Mouse (Mus musculus): ENCODE measurements around the gene Grhl1. TPM values are rescaled to one million over a fixed set of nuclear protein-coding genes. Genes with fewer than 3 reads are reported as not detected.

The Grhl1 gene
- polyA plus RNA-seq, 1 experiment from 2014 or later: 12.0 TPM

- 76% methylated on average over 14 of the region's 14 CpGs for WGBS
- no peaks in the 10 kb centered on the region for H3K36me3 ChIP-seq (ENCODE audit: control insufficient read depth, insufficient read depth, low read length)
Observed at GRCm38 (mm10) chr12:24580996-24581683, 9.1 kb downstream of the Grhl1 start.

GRCm38 (mm10) chr12:24583653-24584052, 11.6 kb downstream of the Grhl1 start:
- 90% methylated on average over 3 of the region's 3 CpGs for WGBS
- ATAC-seq (ENCODE audit: low read depth): no peak
- Histone ChIP-seq H3K27ac (replicated peaks; ENCODE audit: low read depth, low read length) (no peak overlapping the region), H3K4me3 (ENCODE audit: low read depth, low read length) (no peak overlapping the region), H3K36me3 (ENCODE audit: control insufficient read depth, insufficient read depth, low read length) (no peaks in the 10 kb centered on the region), H3K4me1 (ENCODE audit: control insufficient read depth, insufficient read depth, low read length) (no peaks in the 10 kb centered on the region), H3K4me2 (ENCODE audit: low read depth, low read length) (no peak overlapping the region), H3K9me3 (ENCODE audit: control insufficient read depth, low read length) (no peaks in the 10 kb centered on the region), H3K27me3 (replicated peaks; ENCODE audit: control insufficient read depth, insufficient read depth, low read length) (no peaks in the 10 kb centered on the region), H3K9ac (ENCODE audit: low read depth, low read length) (no peak overlapping the region)
- DNase-seq (ENCODE audit: low spot score): no peak

More at GRCm38 (mm10) chr12:24580996-24581683, 9.1 kb downstream of the Grhl1 start:
- DNase-seq (ENCODE audit: low spot score) (no peak), ATAC-seq (ENCODE audit: low read depth) (peak; percentile 50; the same call in 1 of the 2 replicates)
- Histone ChIP-seq H3K4me3 (ENCODE audit: low read depth, low read length) (no peak overlapping the region), H3K4me2 (ENCODE audit: low read depth, low read length) (no peak overlapping the region), H3K27ac (replicated peaks; ENCODE audit: low read depth, low read length) (no peak overlapping the region), H3K9me3 (ENCODE audit: control insufficient read depth, low read length) (no peaks in the 10 kb centered on the region), H3K27me3 (replicated peaks; ENCODE audit: control insufficient read depth, insufficient read depth, low read length) (no peaks in the 10 kb centered on the region), H3K4me1 (ENCODE audit: control insufficient read depth, insufficient read depth, low read length) (no peaks in the 10 kb centered on the region), H3K9ac (ENCODE audit: low read depth, low read length) (no peak overlapping the region)

- Histone ChIP-seq H3K4me1 (ENCODE audit: control insufficient read depth, insufficient read depth, low read length) (no peaks in the 10 kb centered on the region), H3K27ac (replicated peaks; ENCODE audit: low read depth, low read length) (no peak overlapping the region), H3K4me3 (ENCODE audit: low read depth, low read length) (no peak overlapping the region), H3K9ac (ENCODE audit: low read depth, low read length) (no peak overlapping the region), H3K27me3 (replicated peaks; ENCODE audit: control insufficient read depth, insufficient read depth, low read length) (no peaks in the 10 kb centered on the region), H3K4me2 (ENCODE audit: low read depth, low read length) (no peak overlapping the region), H3K36me3 (ENCODE audit: control insufficient read depth, insufficient read depth, low read length) (no peaks in the 10 kb centered on the region), H3K9me3 (ENCODE audit: control insufficient read depth, low read length) (no peaks in the 10 kb centered on the region)
- 89% methylated on average over 8 of the region's 8 CpGs for WGBS
- no peak for DNase-seq (ENCODE audit: low spot score)
- ATAC-seq (ENCODE audit: low read depth): no peak
Observed at GRCm38 (mm10) chr12:24584835-24585234, 12.8 kb downstream of the Grhl1 start.

- no peak overlapping the region for H3K27ac ChIP-seq (replicated peaks; ENCODE audit: low read depth, low read length)
- H3K9ac ChIP-seq (ENCODE audit: low read depth, low read length): no peak overlapping the region
- no peaks in the 10 kb centered on the region for H3K9me3 ChIP-seq (ENCODE audit: control insufficient read depth, low read length)
- 64% methylated on average over 7 of the region's 7 CpGs for WGBS
- no peaks in the 10 kb centered on the region for H3K36me3 ChIP-seq (ENCODE audit: control insufficient read depth, insufficient read depth, low read length)
- no peaks in the 10 kb centered on the region for H3K4me1 ChIP-seq (ENCODE audit: control insufficient read depth, insufficient read depth, low read length)
- DNase-seq (ENCODE audit: low spot score) (peak; percentile 39), ATAC-seq (ENCODE audit: low read depth) (no peak; the same call in 1 of the 2 replicates)
- H3K27me3 ChIP-seq (replicated peaks; ENCODE audit: control insufficient read depth, insufficient read depth, low read length): no peaks in the 10 kb centered on the region
- no peak overlapping the region for H3K4me2 ChIP-seq (ENCODE audit: low read depth, low read length)
- H3K4me3 ChIP-seq (ENCODE audit: low read depth, low read length): no peak overlapping the region
Observed at GRCm38 (mm10) chr12:24586193-24586592, 14.1 kb downstream of the Grhl1 start.

DNA sequence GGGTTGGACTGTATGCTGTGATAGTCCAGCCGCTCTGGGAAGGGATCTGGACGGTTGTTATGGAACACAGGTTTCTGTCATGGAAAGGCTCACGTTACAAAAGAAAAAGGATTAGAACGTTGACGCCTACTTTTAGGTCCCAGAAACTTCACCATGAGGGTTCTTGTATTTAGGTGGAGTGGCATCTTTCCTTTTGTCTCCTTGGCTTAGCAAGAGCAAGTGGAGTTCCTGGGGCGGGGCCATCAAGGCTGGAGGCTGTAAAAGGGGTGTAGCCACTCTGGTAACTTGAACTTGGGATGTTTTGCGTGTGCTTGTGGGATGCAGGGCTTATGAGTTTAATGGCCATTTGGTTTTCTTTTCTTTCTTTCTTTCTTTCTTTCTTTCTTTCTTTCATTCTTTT, 18.3 kb downstream of the Grhl1 start:
- WGBS: 62% methylated on average over 7 of the region's 7 CpGs
- H3K4me3 ChIP-seq (ENCODE audit: low read depth, low read length): no peak overlapping the region
- H3K4me2 ChIP-seq (ENCODE audit: low read depth, low read length): no peak overlapping the region
- no peaks in the 10 kb centered on the region for H3K9me3 ChIP-seq (ENCODE audit: control insufficient read depth, low read length)
- DNase-seq (ENCODE audit: low spot score) (peak; percentile 54), ATAC-seq (ENCODE audit: low read depth) (no peak)
- no peak overlapping the region for H3K9ac ChIP-seq (ENCODE audit: low read depth, low read length)
- H3K4me1 ChIP-seq (ENCODE audit: control insufficient read depth, insufficient read depth, low read length): peaks cover 10% of the 10 kb centered on the region
- H3K27ac ChIP-seq (replicated peaks; ENCODE audit: low read depth, low read length): no peak overlapping the region
- H3K36me3 ChIP-seq (ENCODE audit: control insufficient read depth, insufficient read depth, low read length): no peaks in the 10 kb centered on the region
- H3K27me3 ChIP-seq (replicated peaks; ENCODE audit: control insufficient read depth, insufficient read depth, low read length): no peaks in the 10 kb centered on the region

GRCm38 (mm10) chr12:24592055-24592454, 20.0 kb downstream of the Grhl1 start:
- peak; percentile 30; the same call in 1 of the 2 replicates for ATAC-seq (ENCODE audit: low read depth)
- H3K9me3 ChIP-seq (ENCODE audit: control insufficient read depth, low read length): no peaks in the 10 kb centered on the region

DNA sequence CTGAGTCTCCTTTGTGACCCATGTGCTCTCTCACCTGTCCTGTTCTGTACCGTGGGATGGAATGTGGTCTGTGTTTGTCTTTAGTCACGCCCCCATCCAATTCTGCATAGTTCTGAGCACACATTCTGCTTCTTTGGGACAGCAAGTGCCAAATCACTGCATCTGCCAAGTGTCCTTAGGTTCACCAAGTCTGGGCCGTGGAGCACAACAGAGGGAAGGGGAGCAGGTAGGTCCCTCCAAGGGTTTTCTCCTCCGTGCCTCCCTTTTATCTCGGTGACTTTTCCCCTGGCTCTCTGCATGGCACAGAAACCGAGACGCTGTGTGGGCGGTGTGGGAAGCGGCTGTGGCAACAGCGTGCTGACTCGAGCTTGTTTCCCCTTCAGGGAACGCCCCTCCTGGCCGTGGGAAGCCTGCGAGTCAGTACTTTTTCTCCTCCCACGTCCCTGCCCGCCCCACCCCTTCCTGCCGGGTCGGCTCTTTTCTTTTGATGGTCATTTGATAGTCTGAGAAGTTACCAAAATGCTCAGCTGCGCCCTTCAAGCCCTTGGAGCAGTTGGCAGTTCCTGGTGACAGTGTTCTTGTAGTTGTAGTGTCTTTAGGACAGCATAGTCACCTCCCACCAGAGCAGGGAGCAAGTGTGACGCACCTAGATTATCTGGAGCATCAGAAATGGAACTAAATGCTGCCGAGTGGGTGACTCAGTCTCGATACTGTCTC, 21.0 kb downstream of the Grhl1 start:
- Histone ChIP-seq H3K9ac (ENCODE audit: low read depth, low read length) (0 out of 2 replicates have a peak overlapping the region, but pooled peaks have one; percentile 9), H3K9me3 (ENCODE audit: control insufficient read depth, low read length) (no peaks in the 10 kb centered on the region), H3K4me1 (ENCODE audit: control insufficient read depth, insufficient read depth, low read length) (peaks cover 10% of the 10 kb centered on the region), H3K27ac (replicated peaks; ENCODE audit: low read depth, low read length) (peak overlapping the region; percentile 45), H3K4me3 (ENCODE audit: low read depth, low read length) (peak overlapping the region; percentile 23), H3K27me3 (replicated peaks; ENCODE audit: control insufficient read depth, insufficient read depth, low read length) (no peaks in the 10 kb centered on the region), H3K36me3 (ENCODE audit: control insufficient read depth, insufficient read depth, low read length) (no peaks in the 10 kb centered on the region), H3K4me2 (ENCODE audit: low read depth, low read length) (peak overlapping the region; percentile 54)
- 14% methylated on average over 22 of the region's 22 CpGs for WGBS
- DNase-seq (ENCODE audit: low spot score): peak; percentile 86
- ATAC-seq (ENCODE audit: low read depth): peak; percentile 74

More at GRCm38 (mm10) chr12:24592055-24592454, 20.0 kb downstream of the Grhl1 start:
- Histone ChIP-seq H3K4me1 (ENCODE audit: control insufficient read depth, insufficient read depth, low read length) (peaks cover 10% of the 10 kb centered on the region), H3K36me3 (ENCODE audit: control insufficient read depth, insufficient read depth, low read length) (no peaks in the 10 kb centered on the region), H3K27me3 (replicated peaks; ENCODE audit: control insufficient read depth, insufficient read depth, low read length) (no peaks in the 10 kb centered on the region), H3K4me3 (ENCODE audit: low read depth, low read length) (no peak overlapping the region), H3K27ac (replicated peaks; ENCODE audit: low read depth, low read length) (peak overlapping the region; percentile 41), H3K4me2 (ENCODE audit: low read depth, low read length) (no peak overlapping the region), H3K9ac (ENCODE audit: low read depth, low read length) (no peak overlapping the region)
- WGBS: 73% methylated on average over 9 of the region's 9 CpGs
- DNase-seq (ENCODE audit: low spot score): peak; percentile 38

- no peak overlapping the region for H3K4me2 ChIP-seq (ENCODE audit: low read depth, low read length)
- no peak overlapping the region for H3K9ac ChIP-seq (ENCODE audit: low read depth, low read length)
- DNase-seq (ENCODE audit: low spot score): peak; percentile 70
- WGBS: 37% methylated on average over 6 of the region's 6 CpGs
- no peak overlapping the region for H3K4me3 ChIP-seq (ENCODE audit: low read depth, low read length)
- peaks cover 7% of the 10 kb centered on the region for H3K4me1 ChIP-seq (ENCODE audit: control insufficient read depth, insufficient read depth, low read length)
- no peaks in the 10 kb centered on the region for H3K36me3 ChIP-seq (ENCODE audit: control insufficient read depth, insufficient read depth, low read length)
- H3K27me3 ChIP-seq (replicated peaks; ENCODE audit: control insufficient read depth, insufficient read depth, low read length): no peaks in the 10 kb centered on the region
- no peak for ATAC-seq (ENCODE audit: low read depth)
- no peaks in the 10 kb centered on the region for H3K9me3 ChIP-seq (ENCODE audit: control insufficient read depth, low read length)
- H3K27ac ChIP-seq (replicated peaks; ENCODE audit: low read depth, low read length): 0 out of 2 replicates have a peak overlapping the region, but pooled peaks have one; percentile 5
Observed at GRCm38 (mm10) chr12:24597376-24597775, 25.3 kb downstream of the Grhl1 start.
